Mouse (Mus musculus) liver, postnatal 0 days (tissue): ENCODE results near the gene Rplp0. TPM values are rescaled to one million over a fixed set of nuclear protein-coding genes. Genes with fewer than 3 reads are reported as not detected.

Source experiments
- ATAC-seq: fragments of 200-750 bp; cut with Nextera tagmentation; 2 replicates; pipeline ENCODE4 v1.8.0; 2017; ENCODE audit warnings: mild to moderate bottlenecking, moderate library complexity
- DNase-seq: peaks from one replicate; pipeline ENCODE4 v3.0.0-alpha.2; 2016
- H3K27ac ChIP-seq: fragments of 300-500 bp; sonication (generic); 2 replicates; pipeline ENCODE4 v1.5.1; 2014; ENCODE audit warnings: antibody characterized with exemption, moderate library complexity, mild to moderate bottlenecking, low read depth
- H3K27me3 ChIP-seq: fragments of 300-500 bp; sonication (generic); 2 replicates; pipeline ENCODE4 v1.6.1; 2014; ENCODE audit warnings: low read length, control low read depth, mixed read lengths; ENCODE audit not compliant: insufficient read depth
- H3K36me3 ChIP-seq: fragments of 300-500 bp; sonication (generic); replicated peaks from 2 replicates; pipeline ENCODE4 v1.6.1; 2014; ENCODE audit warnings: mild to moderate bottlenecking, control low read depth, low read length, moderate library complexity, mixed read lengths; ENCODE audit not compliant: insufficient read depth
- H3K4me1 ChIP-seq: fragments of 300-500 bp; sonication (generic); 2 replicates; pipeline ENCODE4 v1.6.1; 2014; ENCODE audit warnings: antibody characterized with exemption, mild to moderate bottlenecking, control low read depth; ENCODE audit not compliant: insufficient read depth
- H3K4me2 ChIP-seq: fragments of 300-500 bp; sonication (generic); 2 replicates; pipeline ENCODE4 v1.6.1; 2014; ENCODE audit warnings: low read depth, mild to moderate bottlenecking, low read length, moderate library complexity, mixed read lengths
- H3K4me3 ChIP-seq: fragments of 300-500 bp; sonication (generic); 2 replicates; pipeline ENCODE4 v1.5.1; 2014; ENCODE audit warnings: low read depth, low read length
- H3K9ac ChIP-seq: fragments of 300-500 bp; sonication (generic); replicated peaks from 2 replicates; pipeline ENCODE4 v1.6.1; 2014; ENCODE audit warnings: mild to moderate bottlenecking, moderate library complexity
- H3K9me3 ChIP-seq: fragments of 300-500 bp; sonication (generic); 2 replicates; pipeline ENCODE4 v1.6.1; 2016; ENCODE audit warnings: mild to moderate bottlenecking, control low read depth, low read length, mixed read lengths
- CTCF ChIP-seq: sonication (generic); IDR thresholded peaks from 2 replicates; pipeline ENCODE4 v1.5.1; 2016; ENCODE audit warnings: antibody characterized with exemption, low read depth
- EP300 ChIP-seq: IDR thresholded peaks from 2 replicates; pipeline ENCODE4 v1.6.1; 2016; ENCODE audit warnings: antibody characterized with exemption, low read depth, mild to moderate bottlenecking
- WGBS: fragments of 180-500 bp; shearing (Covaris S2); extraction: QIAGEN DNeasy Blood & Tissue Kit; methylation state at CpG from one replicate; pipeline ENCODE4 v1.1.7; 2014; ENCODE audit not compliant: insufficient replicate concordance; 5-methylcytosine and 5-hydroxymethylcytosine counted together
- polyA plus RNA-seq: library from polyadenylated mRNA; unstranded; fragments of >200 nt; fragmentation: Nextera tagmentation; extraction: Ambion mirVana; gene quantifications from 2 replicates; pipeline ENCODE4 v1.2.1, GENCODE M21; 2015

The Rplp0 gene
- polyA plus RNA-seq, 1 experiment from 2014 or later, result 822 TPM

DNA sequence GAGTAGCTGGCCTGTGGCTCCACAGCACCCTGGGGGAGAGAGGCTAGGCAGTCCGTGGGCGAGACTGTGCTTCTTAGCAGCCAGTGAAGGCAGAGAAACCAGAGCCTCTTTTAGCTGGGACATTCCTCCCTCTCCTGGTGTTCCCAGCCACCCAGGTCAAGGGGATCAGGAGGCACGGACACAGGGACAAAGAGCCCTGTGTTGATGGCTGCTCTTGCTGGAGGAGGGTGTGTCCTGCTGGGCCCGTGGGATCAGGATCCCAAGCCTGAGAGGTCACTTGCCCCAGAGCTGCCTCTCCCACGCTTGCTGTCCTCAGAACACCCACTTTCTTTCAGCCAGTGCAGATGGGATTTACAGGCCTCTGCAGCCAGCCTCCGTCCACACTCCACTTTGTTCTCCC, 12.3 kb upstream of the Rplp0 start:
- 72% methylated on average over 6 of the region's 6 CpGs for WGBS
- H3K4me1 ChIP-seq, result peaks cover 28% of the 10 kb centered on the region
- ATAC-seq, result no peak
- no peak overlapping the region for H3K27ac ChIP-seq
- TF ChIP-seq EP300 (no peak), CTCF (no peak)
- DNase-seq, result no peak
- H3K9me3 ChIP-seq, result no peaks in the 10 kb centered on the region
- H3K4me3 ChIP-seq, result no peak overlapping the region
- H3K4me2 ChIP-seq, result no peak overlapping the region
- no peaks in the 10 kb centered on the region for H3K27me3 ChIP-seq
- H3K36me3 ChIP-seq, result peaks cover 63% of the 10 kb centered on the region
- H3K9ac ChIP-seq, result no peak overlapping the region

DNA sequence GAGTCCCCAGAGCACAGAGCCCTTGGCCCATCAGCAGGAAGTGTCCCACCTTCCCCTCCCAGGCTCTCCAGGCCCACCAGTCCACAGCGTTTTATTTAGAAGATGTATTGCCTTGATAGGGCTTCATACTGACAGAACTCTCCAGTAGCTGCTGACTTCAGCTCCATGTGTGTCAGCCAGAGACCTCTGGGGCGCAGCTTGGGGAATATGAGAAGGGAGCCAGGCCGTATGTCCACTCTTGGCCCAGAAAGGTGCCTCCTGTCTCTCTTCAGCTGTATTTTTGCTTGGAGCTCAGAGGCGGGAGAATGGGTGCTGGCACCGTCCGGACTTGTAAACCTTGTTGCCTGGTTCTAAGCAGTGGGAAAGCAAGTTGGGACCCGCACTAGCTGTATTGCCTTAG, 11.8 kb upstream of the Rplp0 start:
- TF ChIP-seq EP300, result no peak
- no peak for TF ChIP-seq CTCF
- Histone ChIP-seq H3K36me3 (peaks cover 67% of the 10 kb centered on the region), H3K9me3 (no peaks in the 10 kb centered on the region), H3K4me2 (no peak overlapping the region), H3K4me3 (no peak overlapping the region), H3K9ac (no peak overlapping the region), H3K4me1 (peaks cover 24% of the 10 kb centered on the region), H3K27ac (no peak overlapping the region), H3K27me3 (no peaks in the 10 kb centered on the region)
- DNase-seq, result no peak
- no peak for ATAC-seq
- 84% methylated on average over 7 of the region's 7 CpGs for WGBS

DNA sequence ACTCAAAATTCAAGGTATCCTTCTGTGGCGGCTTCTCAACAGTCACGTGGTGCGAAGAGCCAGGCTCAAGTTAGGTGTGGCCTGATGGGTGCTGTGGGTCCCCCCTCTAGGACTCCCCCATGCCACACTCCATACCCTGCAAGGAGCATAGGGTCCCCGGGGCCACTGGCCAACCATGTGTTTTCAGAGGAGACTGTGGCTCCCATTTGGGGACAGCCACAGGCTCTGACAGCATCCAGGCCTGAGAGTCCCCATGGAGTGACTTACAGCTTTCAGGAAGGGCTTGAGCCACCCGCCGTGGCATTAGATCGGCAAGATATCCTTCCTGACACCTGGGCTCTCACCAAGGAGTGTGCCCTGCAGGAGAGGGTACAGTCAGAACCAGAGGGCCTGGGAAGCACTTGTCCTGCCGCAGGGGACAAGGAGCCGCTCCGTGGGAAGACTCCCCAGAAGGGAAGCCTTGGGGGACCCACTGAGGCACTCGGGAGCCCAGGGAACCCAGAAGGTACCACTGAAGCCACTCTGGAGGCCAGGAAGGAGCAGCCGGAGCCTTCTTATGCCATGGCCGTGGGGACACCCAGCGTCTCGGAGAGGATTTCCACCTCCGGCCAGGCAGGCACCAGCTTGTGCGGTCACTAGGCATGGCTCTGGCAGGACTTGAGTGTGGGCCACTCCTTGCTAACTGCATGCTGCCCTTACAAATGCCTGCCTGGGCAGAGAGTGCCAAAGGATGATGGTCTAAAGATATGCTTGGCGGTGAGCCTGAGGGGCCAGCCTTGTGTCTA, 10.6 kb upstream of the Rplp0 start:
- TF ChIP-seq CTCF (no peak), EP300 (no peak)
- Histone ChIP-seq H3K4me1 (peaks cover 12% of the 10 kb centered on the region), H3K4me2 (no peak overlapping the region), H3K27me3 (no peaks in the 10 kb centered on the region), H3K4me3 (no peak overlapping the region), H3K9me3 (no peaks in the 10 kb centered on the region), H3K27ac (no peak overlapping the region), H3K9ac (no peak overlapping the region), H3K36me3 (peaks cover 78% of the 10 kb centered on the region)
- WGBS, result 86% methylated on average over 18 of the region's 18 CpGs
- no peak for DNase-seq
- ATAC-seq, result no peak

DNA sequence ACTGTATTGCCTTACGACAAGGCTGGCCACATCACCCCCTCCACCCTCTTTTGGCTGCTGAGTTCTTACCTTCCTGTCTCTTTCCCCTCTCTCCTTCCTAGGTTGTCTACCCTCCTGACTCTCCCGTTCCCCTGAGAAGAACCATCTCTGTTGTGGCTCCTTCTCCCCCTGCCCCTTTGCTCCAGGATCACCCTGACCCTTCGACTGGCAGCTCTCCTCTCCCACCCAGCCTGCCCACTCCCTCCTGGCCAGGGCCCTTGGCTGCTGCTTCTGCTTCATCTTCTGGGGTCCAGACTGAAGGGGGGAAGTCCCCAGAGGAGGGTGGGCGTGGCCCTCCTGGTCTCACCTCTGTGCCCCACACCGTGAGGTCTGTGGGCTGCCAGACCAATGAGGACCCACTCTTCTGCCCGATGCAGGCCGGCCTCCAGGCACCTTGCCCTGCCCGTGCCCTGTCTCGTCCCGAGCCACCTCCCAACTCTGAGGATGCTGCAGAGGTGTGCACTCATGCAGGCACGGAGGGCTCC, 8.7 kb upstream of the Rplp0 start:
- DNase-seq, result no peak
- Histone ChIP-seq H3K4me2 (no peak overlapping the region), H3K36me3 (peaks cover 84% of the 10 kb centered on the region), H3K27me3 (no peaks in the 10 kb centered on the region), H3K27ac (no peak overlapping the region), H3K4me1 (no peaks in the 10 kb centered on the region; the same call in 1 of the 2 replicates), H3K4me3 (no peak overlapping the region), H3K9ac (no peak overlapping the region), H3K9me3 (no peaks in the 10 kb centered on the region)
- no peak for TF ChIP-seq CTCF
- ATAC-seq, result no peak
- WGBS, result 78% methylated on average over 11 of the region's 11 CpGs

DNA sequence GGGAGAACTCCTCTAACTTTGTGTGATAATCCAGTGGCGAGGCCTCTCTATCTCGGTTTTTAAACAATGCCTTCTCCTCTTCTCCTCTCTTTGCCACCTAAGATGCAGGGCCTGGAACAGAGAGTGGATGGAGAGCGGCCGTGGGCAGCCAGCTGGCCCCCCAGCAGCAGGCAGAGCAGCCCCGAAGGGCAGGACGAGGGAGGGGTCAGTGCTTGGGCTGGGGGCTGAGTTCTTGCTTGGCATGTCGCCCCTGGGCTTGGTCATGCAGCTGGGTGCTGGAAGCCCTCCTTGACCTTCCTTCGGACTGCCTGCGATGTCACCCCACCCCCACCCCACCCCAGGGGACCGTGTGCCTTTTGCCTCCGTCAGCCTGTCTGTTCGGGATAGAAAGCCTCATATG, 7.9 kb upstream of the Rplp0 start:
- no peak for ATAC-seq
- no peak for DNase-seq
- peaks cover 76% of the 10 kb centered on the region for H3K36me3 ChIP-seq
- H3K4me2 ChIP-seq, result no peak overlapping the region
- TF ChIP-seq CTCF, result no peak
- TF ChIP-seq EP300, result no peak
- 84% methylated on average over 12 of the region's 12 CpGs for WGBS
- peaks cover 4% of the 10 kb centered on the region for H3K4me1 ChIP-seq
- no peaks in the 10 kb centered on the region for H3K9me3 ChIP-seq
- H3K4me3 ChIP-seq, result no peak overlapping the region
- H3K9ac ChIP-seq, result no peak overlapping the region
- no peaks in the 10 kb centered on the region for H3K27me3 ChIP-seq
- no peak overlapping the region for H3K27ac ChIP-seq

DNA sequence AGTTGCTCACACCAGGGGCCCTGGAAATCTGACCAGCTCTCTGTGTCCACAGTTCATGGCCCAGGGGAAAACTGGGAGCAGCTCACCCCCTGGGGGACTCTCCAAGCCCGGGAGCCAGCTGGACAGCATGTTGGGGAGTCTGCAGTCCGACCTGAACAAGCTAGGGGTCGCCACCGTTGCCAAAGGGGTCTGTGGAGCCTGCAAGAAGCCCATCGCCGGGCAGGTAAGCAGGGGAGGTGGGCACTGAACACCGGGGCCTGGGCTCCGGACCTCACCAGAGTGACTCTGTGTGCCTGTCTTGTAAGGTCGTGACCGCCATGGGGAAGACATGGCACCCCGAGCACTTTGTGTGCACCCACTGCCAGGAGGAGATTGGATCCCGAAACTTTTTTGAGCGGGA, 7.5 kb upstream of the Rplp0 start:
- Histone ChIP-seq H3K4me3 (no peak overlapping the region), H3K9ac (no peak overlapping the region), H3K4me1 (peaks cover 4% of the 10 kb centered on the region), H3K36me3 (peaks cover 72% of the 10 kb centered on the region), H3K27me3 (no peaks in the 10 kb centered on the region), H3K4me2 (no peak overlapping the region), H3K27ac (no peak overlapping the region), H3K9me3 (no peaks in the 10 kb centered on the region)
- 83% methylated on average over 13 of the region's 13 CpGs for WGBS
- no peak for TF ChIP-seq EP300
- TF ChIP-seq CTCF, result no peak
- ATAC-seq (no peak), DNase-seq (no peak)
